Mouse (Mus musculus) adrenal gland, postnatal 4 days (tissue): Measurements from ENCODE around the gene Hoxd12. TPM values are rescaled to one million over a fixed set of nuclear protein-coding genes. Genes with fewer than 3 reads are reported as not detected.

Source experiments
- DNase-seq, 2 experiments: peaks; one replicate each; pipeline ENCODE4 v3.0.0; 2021 to 2022; ENCODE audit warnings: low spot score in 2 of 2, mixed read lengths in 2 of 2
- total RNA-seq, 2 experiments: library from RNA; stranded (reverse); gene quantifications; 2 replicates each; pipeline ENCODE4 v1.2.3; 2021

Hoxd12 gene
- total RNA-seq, 2 experiments from 2014 or later: not detected

GRCm38 (mm10) chr2:74706393-74706960 lies 31.7 kb downstream of the Hoxd12 start:
- DNase-seq: no peak

DNA sequence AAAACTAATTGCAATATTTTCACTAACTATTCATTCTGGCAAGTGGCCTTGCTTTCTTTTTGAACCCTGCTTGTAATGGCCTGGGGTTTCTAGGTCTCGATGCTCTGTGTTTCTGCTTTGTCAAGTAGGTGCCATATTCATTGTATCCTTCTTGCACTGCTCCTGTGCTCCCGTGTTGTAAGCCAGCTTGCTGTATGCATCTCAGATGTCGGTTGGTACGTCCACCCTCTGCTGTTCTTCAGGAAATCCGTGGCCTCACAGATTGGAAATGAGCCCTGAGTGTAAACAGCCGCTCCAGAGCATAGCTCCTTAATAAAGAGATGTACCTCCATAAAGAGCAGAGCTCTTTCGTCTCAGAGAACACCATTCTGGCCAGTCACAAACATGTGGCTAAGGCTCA lies 32.8 kb downstream of the Hoxd12 start:
- no peak for DNase-seq

GRCm38 (mm10) chr2:74708676-74709075 lies 33.9 kb downstream of the Hoxd12 start:
- no peak for DNase-seq

GRCm38 (mm10) chr2:74709465-74710419 lies 34.9 kb downstream of the Hoxd12 start:
- no peak for DNase-seq

GRCm38 (mm10) chr2:74710929-74711543 lies 36.2 kb downstream of the Hoxd12 start:
- no peak for DNase-seq

DNA sequence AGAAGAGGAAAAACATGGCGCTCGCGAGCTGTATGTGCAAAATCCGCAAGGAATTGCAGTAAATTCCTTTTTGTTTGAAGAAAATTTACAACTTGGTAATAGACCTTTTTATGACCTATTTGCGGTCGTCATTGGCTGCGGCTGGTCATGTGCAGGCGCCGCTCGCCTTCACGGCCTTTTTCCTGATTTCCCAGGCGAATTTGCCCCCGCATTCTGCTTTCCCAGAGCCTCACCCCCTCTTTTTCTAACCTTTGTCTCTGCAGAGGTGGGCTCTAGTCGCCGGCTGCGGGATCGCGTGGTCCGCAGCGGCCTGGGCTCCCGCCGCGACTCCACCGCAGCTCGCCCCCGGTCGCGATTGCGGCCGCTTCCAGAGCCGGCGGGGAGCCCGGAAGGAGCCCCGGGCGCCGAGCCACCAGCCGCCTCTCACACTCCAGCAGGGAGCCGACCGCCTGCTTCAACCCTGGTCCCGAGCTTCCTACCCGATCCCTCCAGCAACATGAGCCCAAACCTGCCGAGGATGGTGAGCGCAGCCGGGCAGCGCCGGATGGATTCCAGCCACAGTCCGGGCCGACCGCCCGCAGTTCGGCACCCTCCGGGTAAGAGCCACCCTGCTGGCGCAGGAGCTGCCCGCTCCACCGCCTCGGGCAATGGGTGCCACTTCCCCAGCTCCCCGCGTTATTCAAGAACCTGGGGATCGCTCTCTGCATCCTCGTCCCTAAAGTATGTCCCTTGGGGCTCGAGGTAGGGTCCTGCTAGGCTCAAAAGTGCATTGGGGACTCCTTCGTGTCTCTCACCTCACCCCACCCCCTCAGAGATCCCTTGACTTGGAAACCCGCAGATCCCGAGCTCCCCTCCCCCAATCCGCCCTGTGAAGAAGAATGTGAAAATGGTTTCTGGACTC lies 37.2 kb downstream of the Hoxd12 start, which contains the start of the genes Hoxd3 and Hoxd4:
TSS of gene Hoxd3 (plus strand) at position 207 of the 901 bp plus-strand sequence.
TSS of gene Hoxd4 (plus strand) at position 209 of the 901 bp plus-strand sequence.
- peak in 1 of 2 experiments; percentile 43 for DNase-seq

- DNase-seq: no peak
These were observed 38.7 kb downstream of the Hoxd12 start for GRCm38 (mm10) chr2:74713239-74714150.

DNA sequence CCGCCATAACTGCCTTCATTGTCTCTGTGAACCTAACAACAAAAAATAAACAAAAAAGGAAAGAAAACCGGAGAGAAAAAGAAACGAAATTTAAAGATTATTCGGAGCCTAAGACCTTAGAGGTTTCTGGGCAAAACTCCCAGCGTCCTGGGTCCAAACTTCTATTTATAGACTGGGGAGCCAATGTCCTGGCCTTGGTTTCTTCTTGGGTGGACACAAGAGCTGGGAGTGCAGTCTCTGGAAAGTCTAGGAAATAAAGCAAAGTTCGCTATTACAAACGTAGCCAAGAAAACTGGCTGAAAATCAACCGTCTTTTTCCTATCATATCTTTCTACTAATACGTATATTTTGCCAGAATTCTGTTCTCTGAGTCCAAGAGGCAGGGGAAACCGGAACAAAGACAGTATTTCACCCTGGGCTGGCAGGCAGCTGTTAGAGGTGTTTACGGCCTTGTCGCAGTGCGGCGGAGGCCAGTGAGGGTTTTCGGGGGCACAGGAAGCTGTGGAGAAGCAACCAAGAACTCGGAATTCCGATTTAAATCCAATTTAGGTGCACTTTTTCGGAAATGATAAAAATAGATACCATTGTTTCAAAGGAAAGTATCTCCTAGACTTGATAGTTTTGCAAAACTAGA lies 39.5 kb downstream of the Hoxd12 start:
- no peak for DNase-seq

GRCm38 (mm10) chr2:74714881-74715280 lies 40.1 kb downstream of the Hoxd12 start:
- no peak for DNase-seq

DNA sequence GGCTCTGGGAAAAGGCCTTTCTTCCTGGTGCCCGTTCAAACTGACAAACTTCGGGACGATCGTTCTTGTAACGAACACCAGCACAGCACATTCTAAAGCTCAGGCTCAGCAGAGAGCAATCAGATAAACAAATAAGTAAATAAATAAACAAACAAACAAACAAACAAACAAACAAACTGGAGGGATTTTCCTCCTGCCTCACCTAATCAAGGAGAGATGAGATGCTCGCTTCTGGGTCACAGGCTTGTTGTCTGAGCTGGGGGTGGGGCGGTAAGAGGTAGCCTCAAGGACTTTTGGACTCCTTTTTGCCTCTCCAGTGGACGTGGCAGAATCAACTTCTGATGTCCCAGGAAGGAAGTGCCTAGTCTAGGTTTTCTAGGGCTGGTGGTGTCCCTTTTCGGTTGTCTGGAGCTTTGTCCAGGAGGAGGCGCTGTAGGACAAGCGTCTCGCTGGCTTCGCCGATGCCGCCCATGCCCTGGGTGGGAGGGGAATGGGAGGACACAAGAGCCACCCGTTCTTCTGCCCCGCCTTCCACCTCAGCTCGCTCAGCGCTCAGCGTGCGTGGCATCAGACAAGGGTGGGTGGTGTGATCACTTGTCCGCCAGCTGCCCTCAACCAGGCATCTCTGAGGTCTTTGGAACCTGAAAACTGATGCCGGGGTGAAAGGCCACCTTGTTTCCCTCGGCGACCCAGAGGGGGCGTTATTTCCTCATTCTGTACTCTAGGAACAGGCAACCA lies 40.9 kb downstream of the Hoxd12 start:
- DNase-seq: peak; percentile 85 to 92

DNA sequence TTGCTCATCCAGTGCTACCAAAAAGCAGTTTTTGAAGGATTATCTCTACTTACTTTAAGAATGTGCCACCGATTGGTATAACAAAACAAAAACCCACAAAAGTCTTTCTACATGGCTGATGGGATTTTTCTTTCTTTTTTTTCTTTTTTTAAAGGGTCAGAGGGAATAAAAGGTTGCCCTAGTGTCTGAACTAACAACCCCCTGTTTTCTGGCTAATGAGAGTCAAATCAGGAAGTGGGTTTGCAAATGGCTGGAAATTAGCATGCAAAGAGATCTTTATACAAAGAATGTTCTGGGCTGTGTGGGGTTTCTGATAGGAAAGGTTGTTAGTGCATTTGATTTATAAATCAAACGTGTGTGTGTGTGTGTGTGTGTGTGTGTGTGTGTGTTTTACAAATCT lies 45.6 kb downstream of the Hoxd12 start:
- DNase-seq: no peak

- DNase-seq: no peak
These were observed 46.2 kb downstream of the Hoxd12 start for GRCm38 (mm10) chr2:74720955-74721491.

GRCm38 (mm10) chr2:74721882-74722281 lies 47.1 kb downstream of the Hoxd12 start:
- no peak for DNase-seq

DNA sequence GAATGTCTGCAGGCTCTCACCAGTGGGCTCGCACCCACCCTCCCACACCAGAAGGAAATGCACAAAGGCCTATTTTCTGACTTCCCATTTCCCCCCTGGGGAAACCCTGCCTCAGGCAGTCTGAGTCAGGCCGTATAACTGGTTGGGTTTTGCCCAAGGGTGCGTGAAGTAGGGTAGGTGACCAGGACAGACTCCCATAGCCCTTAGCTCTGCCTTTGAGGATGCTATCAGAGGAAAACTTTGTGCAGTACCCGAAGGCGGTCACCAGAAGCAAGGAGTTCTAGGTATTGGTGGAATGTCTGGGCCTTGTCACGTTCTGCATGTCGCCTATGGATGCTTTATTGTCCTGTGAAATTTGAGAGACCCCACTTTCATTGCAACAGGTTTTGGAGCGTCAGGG lies 48.1 kb downstream of the Hoxd12 start:
- no peak for DNase-seq

DNA sequence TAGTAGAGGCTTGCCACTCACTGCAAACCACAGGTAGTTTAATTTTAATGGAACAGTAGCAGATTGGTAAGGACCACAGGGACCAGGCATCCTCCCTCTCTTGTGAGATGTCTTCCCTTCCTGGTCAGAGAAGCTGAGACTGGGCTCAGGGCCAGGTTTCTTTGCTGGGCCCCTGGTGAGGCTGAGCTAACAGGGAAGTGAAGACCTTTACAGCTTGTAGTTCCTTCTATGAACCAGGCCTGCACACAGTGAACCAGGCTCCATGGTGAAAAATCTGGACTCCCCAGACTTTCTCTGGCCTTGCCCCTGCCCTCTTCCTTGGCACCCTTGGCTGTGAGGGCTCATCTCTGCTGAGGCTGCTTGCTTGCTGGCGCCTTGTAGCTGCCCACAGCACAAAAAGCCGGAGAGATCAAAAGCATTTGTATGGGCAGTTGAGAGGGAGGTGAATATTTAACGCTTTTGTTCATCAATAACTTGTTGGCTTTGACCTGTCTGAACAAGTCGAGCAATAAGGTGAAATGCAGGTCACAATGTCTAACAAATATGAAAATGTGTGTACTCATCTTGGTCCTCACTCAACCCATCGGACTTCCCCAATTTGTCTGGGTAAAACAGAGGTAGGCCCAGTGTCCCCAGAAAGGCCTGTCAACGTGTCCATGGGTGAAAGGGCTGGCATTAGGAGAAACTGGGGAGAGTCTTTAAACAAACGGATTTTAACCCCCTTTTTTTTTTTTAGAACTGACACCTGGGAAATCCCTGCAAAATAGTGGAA lies 49.6 kb downstream of the Hoxd12 start:
- DNase-seq: no peak

- DNase-seq: no peak
These were observed 50.4 kb downstream of the Hoxd12 start for GRCm38 (mm10) chr2:74725171-74725570.

GRCm38 (mm10) chr2:74726551-74726950 lies 51.7 kb downstream of the Hoxd12 start, which contains the start of gene Gm28230:
TSS of gene Gm28230 (plus strand) at chr2:74726728.
- no peak for DNase-seq
